Mouse (Mus musculus) liver, embryonic 12.5 days (tissue): ENCODE data around the gene Rbm15. TPM values are rescaled to one million over a fixed set of nuclear protein-coding genes. Genes with fewer than 3 reads are reported as not detected.

Experiments
- polyA plus RNA-seq: library from polyadenylated mRNA; unstranded; fragments of >200 nt; fragmentation: Nextera tagmentation; extraction: Ambion mirVana; gene quantifications from 2 replicates; pipeline ENCODE4 v1.2.1, GENCODE M21; 2016

The Rbm15 gene
- polyA plus RNA-seq, 1 experiment from 2014 or later: 13.6 TPM

Other genes starting within 250 kb of the Rbm15 start
- gene Kcna2, start 232.5 kb downstream of the Rbm15 start, polyA plus RNA-seq: 0.05 TPM in 1 of 2 replicates, not detected in the other
- not detected in 2 replicates for gene Kcna10, start 150.6 kb downstream of the Rbm15 start, polyA plus RNA-seq
- not detected in 2 replicates for gene Cym, start 111.9 kb downstream of the Rbm15 start, polyA plus RNA-seq
- not detected in 2 replicates for gene A630076J17Rik, start 103.1 kb downstream of the Rbm15 start, polyA plus RNA-seq
- gene Prok1, start 94.0 kb downstream of the Rbm15 start, polyA plus RNA-seq: not detected in 2 replicates
- gene Lamtor5, start 54.8 kb downstream of the Rbm15 start, polyA plus RNA-seq: 123 and 128 TPM in 2 replicates
- 1.0 and 1.2 TPM in 2 replicates for gene Slc16a4, start 42.4 kb downstream of the Rbm15 start, polyA plus RNA-seq
- gene Kcnc4, start 125.9 kb upstream of the Rbm15 start, polyA plus RNA-seq: not detected in 2 replicates
- 0.42 and 0.61 TPM in 2 replicates for gene Slc6a17, start 184.3 kb upstream of the Rbm15 start, polyA plus RNA-seq
- gene Ubl4b, start 221.4 kb upstream of the Rbm15 start, polyA plus RNA-seq: not detected in 2 replicates